Mouse (Mus musculus) CD8-positive naive resting alpha-beta T cell, adult 2 months (primary cell): ENCODE data around the gene Erc2.

ENCODE experiments used
- DNase-seq, 2 experiments: peaks; one replicate each; pipeline ENCODE4 v3.0.0; 2022; ENCODE audit warnings: low read depth in 2 of 2, low spot score in 2 of 2

Gene Erc2

DNA sequence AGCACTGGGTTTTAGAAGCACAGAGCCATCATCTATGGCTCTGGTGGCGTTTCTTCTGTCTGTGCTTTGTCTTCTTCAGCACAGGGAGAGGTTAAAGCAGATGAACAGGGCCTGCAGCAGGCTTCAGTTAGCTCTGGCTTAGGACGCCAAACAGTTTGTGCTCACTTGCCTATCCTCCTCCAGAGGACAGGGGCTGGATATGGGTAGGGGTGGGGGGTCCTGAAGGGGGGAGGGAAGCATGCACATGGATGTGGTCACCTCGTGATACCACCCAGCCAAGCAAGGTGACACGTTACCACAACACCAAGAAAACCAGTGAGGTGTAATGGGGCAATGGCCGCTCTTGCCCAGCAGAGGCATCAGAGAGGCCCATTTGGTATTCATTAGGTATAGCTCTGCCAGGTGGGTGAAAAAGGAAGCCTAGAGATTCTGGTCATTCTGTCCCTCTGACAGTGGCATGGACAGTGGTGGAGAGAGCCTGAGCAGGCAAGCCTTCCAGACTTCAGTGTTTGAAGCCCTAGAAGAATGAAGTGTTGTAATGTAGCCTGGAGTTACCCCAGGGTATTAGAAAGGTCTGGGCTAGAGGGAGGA is 543.5 kb downstream of the Erc2 start:
- DNase-seq, result no peak

DNA sequence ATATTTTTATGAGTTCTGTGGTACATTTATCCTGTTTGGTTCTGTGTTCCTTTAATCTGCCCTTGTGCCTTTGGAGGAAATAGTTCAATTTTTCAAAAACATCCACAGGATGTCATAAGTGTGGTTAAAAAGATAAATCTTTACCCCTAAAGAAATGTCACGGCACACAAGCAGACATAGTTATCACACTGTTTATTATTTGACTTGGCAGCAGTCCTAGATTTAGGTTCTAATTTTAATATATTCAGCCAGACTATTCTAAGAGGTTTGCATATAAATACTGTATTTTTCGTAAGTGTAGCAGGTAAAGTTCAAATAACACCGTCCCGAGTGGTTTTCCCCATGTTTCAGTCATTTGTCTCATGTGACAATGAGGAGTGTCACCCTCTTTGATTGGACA is 548.5 kb downstream of the Erc2 start:
- DNase-seq, result no peak

GRCm38 (mm10) chr14:28171364-28171763 is 549.1 kb downstream of the Erc2 start:
- no peak for DNase-seq

- no peak for DNase-seq
Observed at GRCm38 (mm10) chr14:28173736-28174135, 551.5 kb downstream of the Erc2 start.

GRCm38 (mm10) chr14:28181070-28181825 is 559.0 kb downstream of the Erc2 start:
- DNase-seq, result no peak

- DNase-seq, result no peak
Observed at GRCm38 (mm10) chr14:28192711-28193364, 570.6 kb downstream of the Erc2 start.

GRCm38 (mm10) chr14:28203874-28204273 is 581.6 kb downstream of the Erc2 start:
- no peak for DNase-seq

DNA sequence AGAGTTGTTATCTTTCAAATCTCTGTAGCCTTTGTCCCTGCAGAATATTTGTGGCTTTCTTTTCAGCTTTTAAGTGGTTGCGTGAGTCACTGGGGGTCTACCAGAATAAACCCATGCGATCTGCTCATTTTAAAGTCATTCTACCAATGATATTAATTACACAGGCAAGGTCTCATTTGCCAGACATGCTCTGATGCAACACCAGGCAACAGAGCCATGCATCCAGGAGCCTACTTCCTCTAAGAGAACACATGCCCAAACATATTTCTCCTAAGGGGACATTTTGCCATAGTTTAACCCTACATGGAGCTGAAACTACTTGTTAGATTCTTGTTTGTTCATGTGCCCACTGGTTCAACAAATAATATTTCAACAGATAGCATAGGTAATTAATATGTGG is 584.1 kb downstream of the Erc2 start:
- no peak for DNase-seq

GRCm38 (mm10) chr14:28225550-28225949 is 603.3 kb downstream of the Erc2 start:
- no peak for DNase-seq

DNA sequence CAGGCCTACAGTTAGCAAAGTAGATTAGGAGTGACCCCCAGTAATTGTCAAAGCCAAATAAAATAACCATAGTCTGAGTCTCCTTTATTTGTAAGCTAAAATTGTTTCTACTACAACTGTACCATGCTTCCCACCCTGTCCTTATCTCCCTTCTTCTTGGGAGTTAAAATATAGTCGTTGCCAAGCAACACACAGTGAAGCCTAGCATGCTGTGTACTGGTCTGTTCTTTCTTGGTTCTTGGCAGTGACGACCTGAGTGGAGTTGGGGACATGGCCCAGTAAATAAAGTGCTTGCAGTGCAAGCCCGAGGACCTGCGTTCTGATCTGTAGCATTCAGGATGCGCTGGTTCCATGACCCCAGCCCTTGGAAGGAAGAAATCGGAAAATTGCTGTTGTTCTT is 608.3 kb downstream of the Erc2 start:
- no peak for DNase-seq

DNA sequence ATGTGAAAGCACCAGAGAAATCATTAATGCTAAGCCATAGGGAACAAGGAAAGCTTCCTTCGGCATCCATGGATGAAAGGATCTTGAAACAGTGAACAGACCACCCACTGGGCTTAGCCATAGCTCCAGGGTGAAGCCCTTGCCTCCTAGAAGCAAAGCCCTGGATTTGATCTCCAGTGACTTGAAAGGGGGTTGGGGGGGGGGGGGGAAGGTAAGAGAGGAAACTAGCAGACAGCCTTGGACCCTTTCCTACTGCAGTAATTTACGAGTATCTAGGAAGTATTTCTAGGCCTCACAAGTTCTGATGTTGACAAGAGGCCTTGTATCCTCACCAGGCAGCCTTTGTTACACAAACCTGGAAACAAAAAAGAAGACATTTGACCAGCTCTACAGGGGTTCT is 609.0 kb downstream of the Erc2 start:
- DNase-seq, result no peak

DNA sequence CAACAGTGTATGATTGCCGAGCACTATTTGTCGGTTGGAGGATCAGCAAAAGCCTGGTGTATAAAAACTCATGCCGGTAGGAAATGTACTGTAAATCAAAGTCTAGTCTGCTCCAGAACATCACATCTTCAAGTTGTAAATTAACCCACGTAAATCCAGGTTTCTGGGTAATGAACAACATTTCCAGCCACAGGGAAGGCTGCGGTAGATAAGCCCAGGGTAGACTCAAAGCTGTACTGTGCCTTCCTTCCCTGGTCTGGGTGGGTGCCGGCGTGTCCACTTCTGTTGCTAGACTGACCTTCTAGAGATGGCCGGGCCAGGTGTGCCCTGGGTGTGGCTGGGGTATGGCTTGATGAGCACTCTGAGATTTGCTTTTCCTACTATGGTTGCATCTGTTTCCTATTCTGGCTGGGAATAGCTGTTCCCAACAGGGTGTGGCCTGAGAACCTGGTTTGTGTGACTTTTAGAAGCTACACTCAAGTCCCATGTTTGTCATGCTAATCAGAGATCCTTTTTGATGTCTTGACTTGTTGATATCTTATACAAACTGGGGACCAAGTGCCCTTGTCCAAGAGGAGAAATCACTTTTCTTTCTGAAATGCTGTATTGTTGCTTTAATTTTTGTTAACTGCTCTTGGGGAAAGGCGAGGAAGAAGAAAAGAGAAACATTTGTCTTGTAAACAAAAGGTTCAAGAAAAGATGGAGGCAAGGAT is 616.3 kb downstream of the Erc2 start:
- DNase-seq, result no peak

DNA sequence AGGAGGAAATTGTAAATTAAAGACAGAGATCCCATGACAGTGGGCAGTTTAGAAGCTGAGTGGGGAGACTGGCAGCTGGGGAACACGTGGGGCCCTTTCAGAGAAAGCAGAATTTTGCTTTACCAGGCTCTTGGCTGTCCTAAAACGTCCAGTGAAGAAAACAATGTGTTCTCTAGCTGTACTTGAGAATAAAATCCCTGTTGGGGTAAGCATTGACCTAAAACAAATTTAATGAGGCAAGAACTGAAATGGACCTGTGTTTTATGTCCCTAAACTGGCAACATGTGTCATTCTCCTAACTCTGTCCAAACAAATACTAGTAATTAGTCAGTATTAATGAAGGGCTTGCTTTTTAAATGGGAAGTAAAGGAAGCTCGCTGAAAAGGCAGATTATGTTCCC is 617.9 kb downstream of the Erc2 start:
- DNase-seq, result no peak

- DNase-seq, result no peak
Observed at GRCm38 (mm10) chr14:28242743-28243142, 620.5 kb downstream of the Erc2 start.

- no peak for DNase-seq
Observed at GRCm38 (mm10) chr14:28243474-28243873, 621.2 kb downstream of the Erc2 start.

DNA sequence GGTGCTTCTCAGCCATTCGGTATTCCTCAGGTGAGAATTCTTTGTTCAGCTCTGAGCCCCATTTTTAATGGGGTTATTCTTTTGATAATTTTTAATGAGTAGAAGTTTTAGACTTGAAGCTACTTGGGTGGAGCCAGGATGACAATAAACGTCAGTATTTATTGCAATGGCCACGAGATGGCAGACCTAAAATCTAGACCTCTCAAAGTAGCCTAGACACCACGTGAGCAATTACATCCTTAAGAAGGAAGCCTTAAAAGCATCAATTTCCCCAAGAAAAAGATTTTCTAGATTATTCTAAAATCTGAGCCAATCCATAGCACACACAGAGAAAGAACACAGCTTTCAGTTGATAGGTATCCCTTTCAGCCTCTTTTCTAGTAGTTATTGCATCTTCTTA is 640.5 kb downstream of the Erc2 start:
- DNase-seq, result no peak

DNA sequence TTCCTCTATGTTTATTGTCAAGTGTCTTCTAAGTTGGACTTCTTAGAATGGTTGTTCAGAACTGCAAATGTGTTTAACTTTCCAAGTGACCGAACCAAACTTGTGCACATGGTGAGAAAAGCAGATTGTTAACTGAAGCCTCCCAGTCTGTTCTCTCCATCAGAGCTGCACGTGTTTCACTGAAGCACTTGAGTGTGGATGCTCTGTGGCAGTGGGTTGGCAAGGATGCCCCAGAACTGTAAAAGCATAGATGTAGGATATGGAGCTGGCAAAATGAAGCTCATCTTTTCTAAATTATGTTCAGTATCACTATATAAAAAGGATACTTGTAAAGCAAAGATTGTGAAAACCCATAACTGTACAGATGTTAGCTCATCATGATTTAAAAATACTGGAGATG is 645.1 kb downstream of the Erc2 start:
- DNase-seq, result no peak

- DNase-seq, result no peak
Observed at GRCm38 (mm10) chr14:28271846-28272245, 649.6 kb downstream of the Erc2 start.

DNA sequence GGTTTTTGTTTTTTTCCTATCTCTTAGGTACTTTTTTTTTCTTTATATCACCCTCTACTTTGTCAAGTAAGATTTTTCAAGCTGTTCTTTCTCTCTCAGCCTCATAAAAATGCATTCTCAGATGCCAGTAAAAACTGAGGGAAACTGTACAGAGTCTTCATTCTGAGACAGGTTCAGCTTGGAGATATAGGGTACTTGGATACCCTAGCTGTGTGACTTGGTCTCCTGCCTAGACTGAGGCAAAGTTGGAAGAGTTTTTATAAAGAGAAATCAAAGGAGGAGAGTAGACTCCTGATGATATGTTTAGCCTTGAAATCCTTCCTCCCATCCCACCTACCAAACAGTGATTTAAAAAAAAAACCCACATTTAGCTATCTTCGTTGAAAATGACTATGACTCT is 651.4 kb downstream of the Erc2 start:
- no peak for DNase-seq

DNA sequence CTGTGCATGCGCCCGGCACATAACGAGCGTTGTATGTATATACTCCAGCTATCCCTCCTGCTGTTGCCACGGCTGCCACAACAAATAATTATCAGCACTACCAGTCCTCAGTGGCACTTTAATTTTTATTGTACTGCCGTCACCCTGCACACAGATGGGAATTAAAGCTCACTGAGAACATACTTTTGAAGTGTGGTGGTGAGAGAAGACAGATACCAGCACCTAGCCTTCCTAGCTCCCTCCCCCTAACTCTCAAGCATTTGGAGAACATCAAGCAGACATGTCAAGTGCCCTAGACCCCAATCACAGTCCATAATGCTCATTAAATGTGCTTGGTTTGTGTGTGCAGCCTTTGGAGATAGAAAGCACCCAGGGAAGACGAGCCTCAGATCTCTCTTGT is 652.6 kb downstream of the Erc2 start:
- DNase-seq, result no peak

DNA sequence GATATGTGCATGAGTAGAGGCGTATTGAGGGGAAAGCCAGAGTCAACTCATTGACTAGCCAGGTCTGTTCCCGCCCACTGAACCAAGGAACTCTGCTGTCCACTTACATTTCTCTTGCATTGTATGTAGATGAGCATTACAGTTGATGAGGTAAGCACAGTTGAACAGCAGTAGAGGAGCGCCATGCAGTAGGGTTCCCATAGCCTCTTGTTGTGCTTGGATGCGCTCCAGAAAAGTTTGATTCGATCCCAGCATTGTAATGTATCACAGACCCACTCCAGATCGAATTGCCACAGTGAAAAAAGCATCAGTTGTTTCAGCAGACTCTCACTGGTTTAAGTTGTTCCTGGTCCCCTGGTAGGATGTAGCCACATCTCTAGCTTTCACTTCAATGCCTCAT is 656.7 kb downstream of the Erc2 start:
- DNase-seq, result no peak

GRCm38 (mm10) chr14:28280376-28280775 is 658.1 kb downstream of the Erc2 start:
- DNase-seq, result no peak
